Mouse (Mus musculus) liver, embryonic 14.5 days (tissue): ENCODE results near the gene Zfp36l2. TPM values are rescaled to one million over a fixed set of nuclear protein-coding genes. Genes with fewer than 3 reads are reported as not detected.

Experiments
- ATAC-seq: fragments of 200-750 bp; cut with Nextera tagmentation; 2 replicates; pipeline ENCODE4 v1.8.0; 2017; ENCODE audit warnings: moderate number of reproducible peaks, mild to moderate bottlenecking, moderate library complexity; ENCODE audit not compliant: insufficient read depth
- DNase-seq, 3 experiments: peaks; one replicate each; pipeline ENCODE4 v3.0.0-alpha.2; 2012 to 2013; ENCODE audit warnings: low read depth in 3 of 3, low spot score in 3 of 3
- H3K27ac ChIP-seq: fragments of 300-500 bp; sonication (generic); 2 replicates; pipeline ENCODE4 v1.5.1; 2014; ENCODE audit warnings: moderate library complexity, mild to moderate bottlenecking, control low read depth, inconsistent platforms
- H3K27me3 ChIP-seq: fragments of 300-500 bp; sonication (generic); 2 replicates; pipeline ENCODE4 v1.6.1; 2014; ENCODE audit warnings: mild to moderate bottlenecking, low read length, moderate library complexity; ENCODE audit not compliant: control insufficient read depth, insufficient read depth
- H3K36me3 ChIP-seq: fragments of 300-500 bp; sonication (generic); replicated peaks from 2 replicates; pipeline ENCODE4 v1.6.1; 2014; ENCODE audit warnings: low read depth; ENCODE audit not compliant: control insufficient read depth, insufficient read depth
- H3K4me1 ChIP-seq, 2 experiments: fragments of 200-500 bp in 1 of 2; fragments of 300-500 bp in 1 of 2; sonication (generic) in 1 of 2; replicated peaks; 2 replicates each; pipeline ENCODE4 v1.6.1; 2012 to 2014; ENCODE audit warnings: antibody characterized with exemption in 1 of 2, inconsistent platforms in 1 of 2, low read length in 1 of 2; ENCODE audit not compliant: control insufficient read depth in 2 of 2, insufficient read depth in 2 of 2
- H3K4me2 ChIP-seq: fragments of 300-500 bp; sonication (generic); 2 replicates; pipeline ENCODE4 v1.6.1; 2014; ENCODE audit warnings: low read depth, mild to moderate bottlenecking, control low read depth, moderate library complexity
- H3K4me3 ChIP-seq, 2 experiments: fragments of 200-500 bp in 1 of 2; fragments of 300-500 bp in 1 of 2; sonication (generic) in 1 of 2; 2 replicates each; pipeline ENCODE4 v1.5.1; 2012 to 2014; ENCODE audit warnings: low read depth in 2 of 2, low read length in 2 of 2, mild to moderate bottlenecking in 2 of 2, control low read depth in 1 of 2, inconsistent platforms in 1 of 2, moderate library complexity in 1 of 2; ENCODE audit not compliant: insufficient read depth in 1 of 2
- H3K9ac ChIP-seq: fragments of 300-500 bp; sonication (generic); replicated peaks from 2 replicates; pipeline ENCODE4 v1.6.1; 2014; ENCODE audit warnings: mild to moderate bottlenecking, control low read depth, moderate library complexity
- H3K9me3 ChIP-seq: fragments of 300-500 bp; sonication (generic); 2 replicates; pipeline ENCODE4 v1.6.1; 2016; ENCODE audit warnings: low read length, mixed read lengths; ENCODE audit not compliant: control insufficient read depth
- CTCF ChIP-seq: IDR thresholded peaks from 2 replicates; pipeline ENCODE4 v1.5.1; 2016; ENCODE audit warnings: antibody characterized with exemption, low read depth, control low read depth
- EP300 ChIP-seq: IDR thresholded peaks from 2 replicates; pipeline ENCODE4 v1.6.1; 2016; ENCODE audit warnings: antibody characterized with exemption, low read depth
- WGBS: fragments of 180-500 bp; shearing (Covaris S2); extraction: QIAGEN DNeasy Blood & Tissue Kit; methylation state at CpG from one replicate; pipeline ENCODE4 v1.1.7; 2014; ENCODE audit not compliant: insufficient replicate concordance; 5-methylcytosine and 5-hydroxymethylcytosine counted together
- polyA plus RNA-seq, 2 experiments: library from polyadenylated mRNA; depleted of rRNA in 1 of 2; stranded (reverse) in 1 of 2; unstranded in 1 of 2; fragments of >200 nt; fragmentation: Nextera tagmentation in 1 of 2; extraction: Ambion mirVana in 1 of 2; gene quantifications; 2 replicates each; pipeline versions ENCODE4 v1.2.1 to v1.2.3; 2012 to 2014

The Zfp36l2 gene
- polyA plus RNA-seq, 2 experiments: 9.9 to 22.7 TPM

DNA sequence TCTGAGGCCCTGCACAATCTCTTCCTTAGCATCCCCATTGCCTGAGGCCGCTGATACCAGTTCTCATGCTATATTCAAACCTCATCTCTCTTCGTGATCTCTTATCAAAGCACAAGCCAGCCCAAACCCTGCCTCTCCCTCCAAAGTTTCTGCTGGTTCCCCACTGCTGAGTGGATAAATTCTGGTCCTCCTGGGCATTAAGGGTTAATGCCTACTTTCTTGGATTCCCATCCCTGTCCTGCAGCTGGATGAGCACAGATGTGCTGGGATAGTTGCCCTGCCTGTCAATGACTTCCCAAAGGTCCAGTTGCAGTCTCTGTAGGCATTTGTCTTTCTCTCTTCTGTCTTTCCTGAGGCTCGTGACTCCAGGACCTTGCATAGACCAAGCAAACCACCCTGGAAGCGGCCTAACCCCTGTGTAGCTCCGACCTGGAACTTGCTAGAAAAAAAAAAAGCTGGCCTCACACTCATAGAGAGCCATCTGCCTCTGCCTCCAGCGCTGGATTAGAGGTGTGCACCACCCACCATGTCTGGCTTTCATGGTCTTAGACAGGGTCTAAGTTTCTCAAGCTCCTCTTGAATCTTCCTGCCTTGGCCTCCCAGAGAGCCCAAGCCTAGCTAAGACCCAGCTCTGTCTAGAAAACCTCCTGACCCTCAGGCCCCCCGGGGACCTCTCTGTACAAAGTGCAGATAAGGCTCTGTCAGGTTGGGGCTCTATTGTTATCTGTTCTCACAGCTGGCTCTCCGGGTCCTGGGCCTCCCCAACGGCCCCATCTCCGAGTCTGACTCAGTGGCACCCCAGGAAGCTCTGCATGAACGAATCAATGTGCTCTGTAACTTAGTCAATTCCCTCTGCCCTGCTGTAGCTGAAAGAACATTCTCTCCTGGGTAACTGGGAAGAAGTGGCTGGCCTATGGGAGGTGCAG is 40.3 kb downstream of the Zfp36l2 start:
- Histone ChIP-seq H3K4me2 (peak overlapping the region; percentile 82), H3K4me3 (peak overlapping the region; percentile 12 to 35; a peak in 3 of 4 replicates), H3K9me3 (no peaks in the 10 kb centered on the region), H3K36me3 (no peaks in the 10 kb centered on the region), H3K27me3 (no peaks in the 10 kb centered on the region), H3K4me1 (peaks cover 79 to 93% of the 10 kb centered on the region in 2 experiments), H3K9ac (peak overlapping the region; percentile 63), H3K27ac (peak overlapping the region; percentile 86)
- ATAC-seq (peak; percentile 85), DNase-seq (peak; percentile 74 to 82 (median 81))
- TF ChIP-seq EP300 (peak; percentile 92), CTCF (no peak)
- 10% methylated on average over 11 of the region's 11 CpGs for WGBS

DNA sequence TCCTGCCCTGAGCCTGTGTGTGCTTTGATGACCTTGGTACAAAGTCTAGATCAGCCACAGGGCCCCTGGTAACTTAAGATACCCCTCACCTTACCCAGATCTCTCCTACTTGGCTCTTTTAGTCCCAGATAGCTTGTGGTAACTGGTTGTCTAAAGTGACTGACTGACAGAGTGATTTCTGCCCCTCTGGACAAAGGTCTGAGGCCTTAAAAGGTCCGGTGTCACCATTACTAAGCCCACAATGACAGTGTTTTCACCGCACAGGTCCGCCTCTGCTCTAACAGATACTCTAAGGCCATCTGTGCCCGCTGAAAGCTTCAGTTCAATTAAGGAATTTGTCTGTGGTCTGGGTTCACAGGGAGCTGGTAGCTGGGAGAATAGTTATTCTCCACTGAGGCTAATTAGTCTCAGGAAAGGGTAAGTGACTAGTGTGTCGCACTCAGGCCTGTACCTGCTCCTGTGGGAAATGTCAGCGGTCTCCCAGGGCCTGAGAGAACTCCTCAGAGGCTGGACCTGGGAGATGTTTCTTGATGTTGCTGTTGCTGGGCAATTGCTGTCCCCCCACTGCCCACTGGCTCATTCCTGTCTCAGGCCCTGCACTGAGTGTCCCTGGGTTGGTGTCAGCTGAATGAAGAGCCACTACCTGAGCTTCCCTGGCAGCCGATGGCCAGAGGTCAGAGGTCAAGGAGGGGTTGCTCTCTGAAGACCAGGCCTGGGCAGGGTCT is 41.1 kb downstream of the Zfp36l2 start:
- 43% methylated on average over 7 of the region's 7 CpGs for WGBS
- no peaks in the 10 kb centered on the region for H3K36me3 ChIP-seq

DNA sequence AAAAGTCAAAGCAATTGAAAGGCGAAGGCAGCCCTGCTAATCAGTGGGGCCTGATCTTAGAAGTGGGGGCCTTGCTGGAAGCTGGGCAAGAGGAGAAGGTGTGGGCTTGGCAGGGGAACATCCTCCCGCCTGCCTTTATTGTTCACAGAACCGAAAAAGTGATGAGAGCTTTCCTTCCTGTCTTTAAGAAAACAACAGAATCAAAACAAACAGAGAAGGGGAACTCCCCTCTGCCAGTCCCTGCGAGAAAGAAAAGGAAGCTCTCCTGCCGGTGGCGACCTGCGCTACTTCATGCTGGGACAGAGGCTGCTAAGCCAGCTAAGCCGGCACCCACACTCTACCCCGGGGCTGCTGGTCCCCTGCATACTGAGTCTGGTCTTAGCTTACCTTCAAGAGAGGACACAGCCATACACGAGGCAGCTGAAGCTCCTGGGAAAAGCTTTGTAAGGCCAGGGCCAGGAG is 41.9 kb downstream of the Zfp36l2 start:
- DNase-seq (no peak), ATAC-seq (no peak)
- Histone ChIP-seq H3K4me3 (peak overlapping the region in 1 of 2 experiments; percentile 7; a peak in 1 of 4 replicates), H3K4me2 (peak overlapping the region; percentile 82), H3K36me3 (no peaks in the 10 kb centered on the region), H3K27me3 (no peaks in the 10 kb centered on the region), H3K9me3 (no peaks in the 10 kb centered on the region), H3K9ac (peak overlapping the region; percentile 63), H3K27ac (peak overlapping the region; percentile 86), H3K4me1 (peaks cover 68 to 88% of the 10 kb centered on the region in 2 experiments)
- WGBS: 7% methylated on average over 10 of the region's 10 CpGs
- TF ChIP-seq CTCF (0 out of 2 replicates have a peak, but pooled peaks have one; percentile 19), EP300 (no peak)

More for the DNA sequence above, 41.1 kb downstream of the Zfp36l2 start:
- H3K9me3 ChIP-seq: no peaks in the 10 kb centered on the region
- H3K27me3 ChIP-seq: no peaks in the 10 kb centered on the region
- DNase-seq (no peak), ATAC-seq (no peak)
- 0 out of 4 replicates have a peak overlapping the region, but pooled peaks of 1 of the 2 experiments have one; percentile 7 for H3K4me3 ChIP-seq
- TF ChIP-seq EP300 (no peak), CTCF (no peak)
- H3K9ac ChIP-seq: peak overlapping the region; percentile 63
- H3K27ac ChIP-seq: peak overlapping the region; percentile 86
- peaks cover 71 to 87% of the 10 kb centered on the region in 2 experiments for H3K4me1 ChIP-seq
- peak overlapping the region; percentile 82 for H3K4me2 ChIP-seq

DNA sequence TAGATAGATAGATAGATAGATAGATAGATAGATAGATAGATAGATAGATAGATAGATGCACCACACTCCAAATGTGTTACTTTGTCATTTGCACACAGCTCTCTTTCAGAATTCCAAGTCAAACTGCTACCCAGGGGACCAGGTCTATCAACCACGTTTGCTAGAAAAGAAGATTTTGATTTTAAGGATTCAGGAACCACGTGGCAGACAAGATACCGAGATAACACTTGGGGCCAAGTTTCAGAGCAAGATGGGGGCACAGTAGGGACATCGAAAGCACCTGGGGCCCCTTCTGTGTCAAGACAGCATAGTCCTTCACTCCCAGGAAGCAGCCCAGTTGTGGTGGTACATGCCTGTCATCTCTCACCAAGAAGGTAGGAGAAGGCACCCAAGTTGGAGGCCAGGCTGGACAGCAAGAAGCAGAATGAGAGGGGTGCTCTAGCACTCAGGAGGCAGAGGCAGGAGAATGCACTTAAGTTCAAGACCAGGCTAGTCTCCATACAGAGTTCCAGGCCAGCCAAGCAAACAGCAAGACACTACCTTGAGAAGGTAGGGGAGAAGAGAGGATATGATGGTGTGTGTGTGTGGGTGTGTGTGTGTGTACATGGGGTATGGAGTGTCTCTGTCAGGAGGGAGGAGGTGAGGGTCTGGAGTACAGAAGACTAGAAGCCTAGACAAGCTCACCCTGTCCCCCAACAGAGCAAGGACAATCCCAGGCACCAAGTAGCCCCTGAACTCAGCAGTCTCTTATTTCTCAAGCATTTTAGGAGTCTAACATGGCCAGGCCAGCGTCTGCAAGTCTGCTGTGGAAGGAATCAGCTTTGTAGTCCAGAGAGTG is 42.8 kb downstream of the Zfp36l2 start:
- TF ChIP-seq CTCF: no peak
- no peak for TF ChIP-seq EP300
- peak overlapping the region; percentile 82 for H3K4me2 ChIP-seq
- 27% methylated on average over 5 of the region's 5 CpGs for WGBS

More for the DNA sequence above, 42.8 kb downstream of the Zfp36l2 start:
- Histone ChIP-seq H3K36me3 (no peaks in the 10 kb centered on the region), H3K4me3 (no peak overlapping the region), H3K9me3 (no peaks in the 10 kb centered on the region), H3K27ac (peak overlapping the region; percentile 86), H3K9ac (peak overlapping the region; percentile 63), H3K4me1 (peaks cover 70 to 89% of the 10 kb centered on the region in 2 experiments), H3K27me3 (no peaks in the 10 kb centered on the region)
- ATAC-seq: no peak
- DNase-seq: no peak
